Mouse (Mus musculus) embryonic facial prominence, embryonic 11.5 days (tissue): ENCODE measurements around the gene Gpr61. TPM values are rescaled to one million over a fixed set of nuclear protein-coding genes. Genes with fewer than 3 reads are reported as not detected.
A peak's percentile ranks its signal among the peaks of the same experiment; 100 is the strongest.

Experiments used
- ATAC-seq: fragments of 200-750 bp; cut with Nextera tagmentation; replicated peaks from 2 replicates; pipeline ENCODE4 v1.8.0; 2017; ENCODE audit warnings: low read depth; ENCODE audit not compliant: insufficient number of reproducible peaks, low FRiP score, low TSS enrichment
- DNase-seq: peaks from one replicate; pipeline ENCODE4 v3.0.0-alpha.2; 2015; ENCODE audit warnings: low spot score
- H3K27ac ChIP-seq: fragments of 300-500 bp; sonication (generic); replicated peaks from 2 replicates; pipeline ENCODE4 v1.5.1; 2014; ENCODE audit warnings: mild to moderate bottlenecking, low read depth, low read length, control low read depth
- H3K27me3 ChIP-seq: fragments of 300-500 bp; sonication (generic); 2 replicates; pipeline ENCODE4 v1.6.1; 2014; ENCODE audit warnings: mild to moderate bottlenecking, low read length, moderate library complexity, mixed read lengths; ENCODE audit not compliant: control insufficient read depth, insufficient read depth
- H3K36me3 ChIP-seq: fragments of 300-500 bp; sonication (generic); replicated peaks from 2 replicates; pipeline ENCODE4 v1.6.1; 2014; ENCODE audit warnings: low read depth, mild to moderate bottlenecking, low read length, moderate library complexity, mixed read lengths; ENCODE audit not compliant: control insufficient read depth, insufficient read depth
- H3K4me1 ChIP-seq: fragments of 300-500 bp; sonication (generic); 2 replicates; pipeline ENCODE4 v1.6.1; 2014; ENCODE audit warnings: low read length, mixed read lengths; ENCODE audit not compliant: control insufficient read depth, insufficient read depth
- H3K4me2 ChIP-seq: fragments of 300-500 bp; sonication (generic); 2 replicates; pipeline ENCODE4 v1.6.1; 2014; ENCODE audit warnings: low read depth, mild to moderate bottlenecking, control low read depth, low read length, moderate library complexity
- H3K4me3 ChIP-seq: fragments of 300-500 bp; sonication (generic); 2 replicates; pipeline ENCODE4 v1.5.1; 2014; ENCODE audit warnings: low read depth, low read length, control low read depth
- H3K9ac ChIP-seq: fragments of 300-500 bp; sonication (generic); replicated peaks from 2 replicates; pipeline ENCODE4 v1.6.1; 2014; ENCODE audit warnings: mild to moderate bottlenecking, control low read depth, low read length
- H3K9me3 ChIP-seq: fragments of 300-500 bp; sonication (generic); replicated peaks from 2 replicates; pipeline ENCODE4 v1.6.1; 2016; ENCODE audit warnings: mild to moderate bottlenecking, low read length, inconsistent platforms, mixed read lengths; ENCODE audit not compliant: control insufficient read depth
- WGBS: fragments of 180-500 bp; shearing (Covaris S2); extraction: QIAGEN DNeasy Blood & Tissue Kit; methylation state at CpG from one replicate; pipeline ENCODE4 v1.1.7; 2014; 5-methylcytosine and 5-hydroxymethylcytosine counted together
- polyA plus RNA-seq: library from polyadenylated mRNA; unstranded; fragments of >200 nt; fragmentation: Nextera tagmentation; extraction: Ambion mirVana; gene quantifications from 2 replicates; pipeline ENCODE4 v1.2.1, GENCODE M21; 2014

Gpr61 gene
- polyA plus RNA-seq, 1 experiment from 2014 or later, result 0.31 TPM

GRCm38 (mm10) chr3:108147386-108148235, 7.1 kb downstream of the Gpr61 start:
- Histone ChIP-seq H3K27me3 (no peaks in the 10 kb centered on the region), H3K36me3 (no peaks in the 10 kb centered on the region), H3K9ac (no peak overlapping the region), H3K4me3 (no peak overlapping the region), H3K9me3 (no peaks in the 10 kb centered on the region), H3K4me1 (0 out of 2 replicates have a peak, but pooled peaks cover 2% of the 10 kb centered on the region), H3K27ac (no peak overlapping the region), H3K4me2 (no peak overlapping the region)
- ATAC-seq (no peak), DNase-seq (peak; percentile 89)
- 69% methylated on average over 11 of the region's 11 CpGs for WGBS

- WGBS, result 59% methylated on average over 5 of the region's 5 CpGs
- DNase-seq (no peak), ATAC-seq (no peak)
- Histone ChIP-seq H3K4me1 (0 out of 2 replicates have a peak, but pooled peaks cover 2% of the 10 kb centered on the region), H3K4me2 (peak overlapping the region; percentile 74), H3K27ac (no peak overlapping the region), H3K36me3 (no peaks in the 10 kb centered on the region), H3K9me3 (no peaks in the 10 kb centered on the region), H3K9ac (peak overlapping the region; percentile 87), H3K27me3 (no peaks in the 10 kb centered on the region), H3K4me3 (peak overlapping the region; percentile 83)
Measured at GRCm38 (mm10) chr3:108146671-108147070, 8.0 kb downstream of the Gpr61 start.

DNA sequence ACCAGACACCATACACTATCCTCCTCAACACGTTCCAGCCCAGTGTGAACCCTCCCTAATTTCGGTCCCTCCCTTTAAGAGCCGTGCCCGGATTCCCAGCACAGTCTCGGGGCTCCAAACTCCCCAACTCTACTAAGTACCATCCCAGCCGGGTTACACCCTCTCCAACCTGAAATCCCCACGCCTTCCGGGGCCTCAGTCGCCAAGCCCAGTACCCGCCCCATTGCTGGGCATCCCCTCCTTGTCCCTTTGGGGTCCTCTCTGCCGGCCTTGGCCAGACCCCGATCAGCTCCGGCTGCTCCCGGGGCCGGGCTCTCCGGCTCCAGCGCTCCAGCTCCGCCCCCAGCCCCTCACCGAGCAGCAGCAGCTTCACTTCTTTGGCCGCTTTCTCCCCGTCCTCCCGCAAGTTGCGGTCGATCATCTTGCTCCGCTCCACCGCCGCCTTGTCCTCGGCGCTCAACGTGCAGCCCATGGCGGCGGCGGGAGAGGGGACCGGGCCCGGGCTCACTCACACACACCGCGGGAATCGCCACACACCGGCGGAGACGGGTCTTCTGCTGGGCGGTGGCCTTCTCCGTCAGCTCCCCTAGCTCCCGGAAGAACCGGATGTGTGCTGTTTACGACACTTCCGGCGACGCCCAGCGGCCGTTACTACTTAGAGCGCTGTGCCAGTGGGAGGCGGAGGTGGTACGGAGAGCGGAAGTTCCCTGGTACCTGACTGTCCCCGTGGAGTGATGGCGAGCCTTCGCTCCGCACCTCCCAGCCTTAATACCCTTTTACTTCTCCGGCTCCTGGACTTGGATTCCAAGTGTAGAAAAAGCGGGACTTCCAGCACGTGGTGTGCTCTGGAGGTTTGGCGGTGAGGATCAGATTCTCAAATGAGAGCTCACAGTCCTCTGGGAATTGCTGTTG, 8.9 kb downstream of the Gpr61 start, which contains the start of gene Gnai3:
Gnai3 (minus strand) TSS at position 613 of the 912 bp plus-strand sequence.
- DNase-seq (peak; percentile 96), ATAC-seq (peak; percentile 95)
- peak within 1 kb of the TSS; percentile 74 for H3K4me2 ChIP-seq
- H3K9ac ChIP-seq, result peak within 1 kb of the TSS; percentile 87
- peak within 1 kb of the TSS; percentile 83 for H3K4me3 ChIP-seq
- no peaks in the 10 kb centered on the region for H3K9me3 ChIP-seq
- H3K36me3 ChIP-seq, result no peaks in the 10 kb centered on the region; the same call in 1 of the 2 replicates
- H3K4me1 ChIP-seq, result 0 out of 2 replicates have a peak, but pooled peaks cover 2% of the 10 kb centered on the region
- peak within 1 kb of the TSS; percentile 74 for H3K27ac ChIP-seq
- H3K27me3 ChIP-seq, result no peaks in the 10 kb centered on the region
- WGBS, result under 1% methylated on average over 62 of the region's 63 CpGs

GRCm38 (mm10) chr3:108140786-108141185, 13.9 kb downstream of the Gpr61 start:
- H3K36me3 ChIP-seq, result no peaks in the 10 kb centered on the region; the same call in 1 of the 2 replicates
- no peak for DNase-seq
- no peak overlapping the region for H3K4me2 ChIP-seq
- WGBS, result 87% methylated on average over 4 of the region's 4 CpGs
- no peak overlapping the region for H3K9ac ChIP-seq
- no peak for ATAC-seq
- no peaks in the 10 kb centered on the region for H3K4me1 ChIP-seq
- no peak overlapping the region for H3K4me3 ChIP-seq
- H3K27me3 ChIP-seq, result no peaks in the 10 kb centered on the region
- no peak overlapping the region for H3K27ac ChIP-seq
- no peaks in the 10 kb centered on the region for H3K9me3 ChIP-seq

- Histone ChIP-seq H3K9me3 (no peaks in the 10 kb centered on the region), H3K4me3 (no peak overlapping the region), H3K4me1 (no peaks in the 10 kb centered on the region), H3K9ac (no peak overlapping the region), H3K27ac (no peak overlapping the region), H3K4me2 (no peak overlapping the region), H3K36me3 (no peaks in the 10 kb centered on the region; the same call in 1 of the 2 replicates), H3K27me3 (no peaks in the 10 kb centered on the region)
- 80% methylated on average over 1 of the region's 1 CpGs for WGBS
- DNase-seq (no peak), ATAC-seq (no peak)
Measured at GRCm38 (mm10) chr3:108139113-108139512, 15.6 kb downstream of the Gpr61 start.

DNA sequence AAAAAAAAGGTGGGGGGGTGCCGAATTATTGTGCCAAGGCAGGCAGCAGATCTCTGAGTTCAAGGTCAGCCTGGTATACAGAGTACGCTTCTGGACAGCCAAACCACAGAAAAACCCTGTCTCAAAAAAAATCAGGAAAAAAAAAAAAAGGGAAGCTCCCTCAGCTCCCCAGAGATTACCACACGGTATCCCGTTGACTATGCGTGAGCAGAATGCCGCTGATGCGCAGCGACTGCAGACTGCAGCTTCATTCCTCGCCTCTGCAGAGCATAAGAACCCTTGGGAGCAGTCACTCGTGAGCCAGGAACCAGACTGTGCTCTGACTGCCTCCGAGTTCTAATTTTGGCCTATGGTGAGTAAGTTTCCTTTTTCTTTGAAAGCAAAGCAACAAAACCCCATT, 20.0 kb downstream of the Gpr61 start:
- no peak for DNase-seq
- ATAC-seq, result no peak
- H3K36me3 ChIP-seq, result no peaks in the 10 kb centered on the region
- H3K4me1 ChIP-seq, result no peaks in the 10 kb centered on the region
- no peak overlapping the region for H3K4me3 ChIP-seq
- no peaks in the 10 kb centered on the region for H3K27me3 ChIP-seq
- H3K4me2 ChIP-seq, result no peak overlapping the region
- H3K27ac ChIP-seq, result no peak overlapping the region
- H3K9ac ChIP-seq, result no peak overlapping the region
- no peaks in the 10 kb centered on the region for H3K9me3 ChIP-seq
- 84% methylated on average over 11 of the region's 11 CpGs for WGBS

DNA sequence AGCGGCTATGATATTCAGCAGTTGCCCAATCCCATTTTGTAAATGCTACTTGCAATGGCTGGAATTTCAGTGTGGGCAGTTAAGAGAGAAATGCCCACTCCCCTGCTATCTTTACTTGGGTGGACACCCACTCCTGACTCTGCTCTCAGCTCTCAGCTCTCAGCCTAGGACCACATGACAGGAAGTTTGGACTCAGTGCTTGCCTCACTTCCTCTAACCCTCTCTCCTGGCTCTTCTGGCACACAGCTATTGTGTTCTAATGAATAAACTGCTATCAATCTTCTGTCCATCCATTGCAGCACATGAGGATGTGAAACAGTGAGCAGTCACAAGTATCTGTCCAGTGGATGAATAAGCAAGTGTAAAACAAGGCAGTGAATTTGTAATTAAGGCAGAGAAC, 22.2 kb downstream of the Gpr61 start:
- Histone ChIP-seq H3K36me3 (no peaks in the 10 kb centered on the region), H3K4me3 (no peak overlapping the region), H3K4me2 (no peak overlapping the region), H3K9ac (no peak overlapping the region), H3K4me1 (no peaks in the 10 kb centered on the region; the same call in 1 of the 2 replicates), H3K27me3 (no peaks in the 10 kb centered on the region), H3K9me3 (no peaks in the 10 kb centered on the region), H3K27ac (no peak overlapping the region)
- no peak for DNase-seq
- WGBS, result 83% methylated on average over 1 of the region's 1 CpGs
- no peak for ATAC-seq
